Mouse (Mus musculus): ENCODE results near the gene Cntrl.

DNA sequence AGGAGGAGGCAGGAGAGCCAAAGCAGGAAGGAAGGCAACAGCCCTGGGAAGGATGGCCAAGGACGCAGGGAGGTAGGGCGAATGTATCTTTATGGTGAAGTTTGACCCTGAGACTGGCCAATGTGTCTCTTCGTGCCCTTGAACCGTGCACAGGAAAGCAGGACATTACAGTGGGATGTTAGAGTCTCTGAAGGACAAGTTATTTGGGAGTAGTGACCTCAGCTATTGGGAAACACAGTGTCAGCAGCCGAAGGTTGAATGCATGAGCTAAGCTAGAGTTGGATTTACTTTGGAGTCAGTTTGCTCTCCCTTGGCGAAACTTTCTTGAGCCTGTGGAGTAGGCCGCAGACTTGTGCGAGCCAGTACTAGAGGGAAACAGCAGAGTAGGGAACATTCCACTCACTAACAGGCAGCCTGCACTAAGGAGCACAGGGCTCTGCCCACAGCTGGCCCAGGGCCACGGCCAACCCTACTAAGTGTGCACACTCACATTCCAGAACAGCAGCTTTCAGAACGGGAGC is 62.1 kb downstream of the Cntrl start:
- TF ChIP-seq HCFC1 (IDR thresholded peaks at IDR 0.05; ENCODE audit: borderline replicate concordance, insufficient read depth, low read length) (no peak), ZC3H11A (IDR thresholded peaks at IDR 0.05; ENCODE audit: borderline replicate concordance, low read depth, low read length) (no peak), CHD2 (IDR thresholded peaks at IDR 0.05; ENCODE audit: low read depth, low read length) (no peak), MAFK (IDR thresholded peaks at IDR 0.05; ENCODE audit: insufficient read depth, low read depth, low read length) (no peak), ZNF384 (IDR thresholded peaks at IDR 0.05; ENCODE audit: low read depth, low read length) (no peak)
